In genomic region chr17:29686771-29687170, GRCm38 (mm10) we compare ENCODE assay signal across 24 mouse cellular contexts. TPM values are rescaled to one million over a fixed set of nuclear protein-coding genes. Genes with fewer than 3 reads are reported as not detected.
A peak's percentile ranks its signal among the peaks of the same experiment; 100 is the strongest.
DNase-seq lines count a peak whose midpoint lies in the region; ATAC-seq and TF ChIP-seq lines count a peak whose summit lies in the region.
"Had no signal": no experiment of that assay in that cellular context is flagged by ENCODE, and none has a peak within 500 bp of the region (broad histone marks: within the 10 kb centered on the region; RNA-seq: fewer than 3 reads in every experiment).

No protein-coding gene starts in this region.

- no peaks in the 10 kb centered on the region for H3K9me3 ChIP-seq in stomach, embryonic 15.5 days
- H3K9me3 ChIP-seq in stomach, postnatal 0 days (ENCODE audit: control insufficient read depth, low read length): no peaks in the 10 kb centered on the region
- H3K9me3 ChIP-seq in liver, embryonic 13.5 days (replicated peaks): no peaks in the 10 kb centered on the region
- H3K9me3 ChIP-seq: embryonic facial prominence, embryonic 13.5 days; hindbrain, embryonic 15.5 days; intestine, embryonic 15.5 days; kidney, embryonic 15.5 days; limb, embryonic 13.5 days; megakaryocyte, embryonic 14.5 days; neural tube, embryonic 12.5 days had no signal

- H3K9ac ChIP-seq in stomach, embryonic 15.5 days: no peak overlapping the region
- no peak overlapping the region for H3K9ac ChIP-seq in stomach, postnatal 0 days (ENCODE audit: low read length)
- H3K9ac ChIP-seq in liver, embryonic 13.5 days: peak overlapping the region; percentile 48
- H3K9ac ChIP-seq: embryonic facial prominence, embryonic 13.5 days; hindbrain, embryonic 15.5 days; intestine, embryonic 15.5 days; kidney, embryonic 15.5 days; limb, embryonic 13.5 days; lung, embryonic 14.5 days; neural tube, embryonic 12.5 days had no signal

- peaks cover 48% of the 10 kb centered on the region for H3K36me3 ChIP-seq in stomach, embryonic 15.5 days
- peaks cover 28% of the 10 kb centered on the region for H3K36me3 ChIP-seq in stomach, postnatal 0 days (ENCODE audit: control insufficient read depth, insufficient read depth, low read length)
- peaks cover 100% of the 10 kb centered on the region for H3K36me3 ChIP-seq in liver, embryonic 13.5 days

- 0 out of 2 replicates have a peak, but pooled peaks cover 3% of the 10 kb centered on the region for H3K4me1 ChIP-seq in stomach, embryonic 15.5 days
- no peaks in the 10 kb centered on the region for H3K4me1 ChIP-seq in stomach, postnatal 0 days (replicated peaks; ENCODE audit: control insufficient read depth, insufficient read depth)
- peaks cover 60% of the 10 kb centered on the region for H3K4me1 ChIP-seq in liver, embryonic 13.5 days (replicated peaks)
- H3K4me1 ChIP-seq: embryonic facial prominence, embryonic 13.5 days; hindbrain, embryonic 15.5 days; intestine, embryonic 15.5 days; limb, embryonic 13.5 days; neural tube, embryonic 12.5 days had no signal

- WGBS in stomach, embryonic 15.5 days: 93% methylated on average over 5 of the region's 5 CpGs
- 93% methylated on average over 5 of the region's 5 CpGs for WGBS in stomach, postnatal 0 days
- 51% methylated on average over 5 of the region's 5 CpGs for WGBS in liver, embryonic 13.5 days (ENCODE audit: insufficient replicate concordance)

- no peak overlapping the region for H3K27ac ChIP-seq in stomach, embryonic 15.5 days
- H3K27ac ChIP-seq in stomach, postnatal 0 days (replicated peaks): no peak overlapping the region
- H3K27ac ChIP-seq in liver, embryonic 13.5 days: peak overlapping the region; percentile 82
- H3K27ac ChIP-seq: embryonic facial prominence, embryonic 13.5 days; hindbrain, embryonic 15.5 days; intestine, embryonic 15.5 days; kidney, embryonic 15.5 days; limb, embryonic 13.5 days; neural tube, embryonic 12.5 days had no signal

- no peak overlapping the region for H3K4me2 ChIP-seq in stomach, embryonic 15.5 days
- H3K4me2 ChIP-seq in stomach, postnatal 0 days (replicated peaks; ENCODE audit: low read depth): no peak overlapping the region
- peak overlapping the region; percentile 28 for H3K4me2 ChIP-seq in liver, embryonic 13.5 days
- H3K4me2 ChIP-seq: embryonic facial prominence, embryonic 13.5 days; hindbrain, embryonic 15.5 days; intestine, embryonic 15.5 days; kidney, embryonic 15.5 days; limb, embryonic 13.5 days; lung, embryonic 14.5 days; neural tube, embryonic 12.5 days had no signal

- TF ChIP-seq EP300 in stomach, postnatal 0 days (optimal IDR thresholded peaks at IDR 0.05): no peak

- H3K4me3 ChIP-seq in stomach, embryonic 15.5 days (replicated peaks): no peak overlapping the region
- H3K4me3 ChIP-seq in stomach, postnatal 0 days (ENCODE audit: low read depth, low read length): no peak overlapping the region
- H3K4me3 ChIP-seq in liver, embryonic 13.5 days (replicated peaks): no peak overlapping the region
- H3K4me3 ChIP-seq: embryonic facial prominence, embryonic 13.5 days; hindbrain, embryonic 15.5 days; intestine, embryonic 15.5 days; kidney, embryonic 15.5 days; limb, embryonic 13.5 days; megakaryocyte, embryonic 14.5 days; neural tube, embryonic 12.5 days had no signal

- no peak for TF ChIP-seq CTCF in stomach, postnatal 0 days (IDR thresholded peaks at IDR 0.05; ENCODE audit: low read depth)

- no peaks in the 10 kb centered on the region for H3K27me3 ChIP-seq in stomach, embryonic 15.5 days (replicated peaks)
- H3K27me3 ChIP-seq in stomach, postnatal 0 days (ENCODE audit: control insufficient read depth, insufficient read depth, low read length): no peaks in the 10 kb centered on the region
- H3K27me3 ChIP-seq in liver, embryonic 13.5 days: no peaks in the 10 kb centered on the region
- H3K27me3 ChIP-seq: CH12.LX; embryonic facial prominence, embryonic 13.5 days; hindbrain, embryonic 15.5 days; intestine, embryonic 15.5 days; kidney, embryonic 15.5 days; limb, embryonic 13.5 days; megakaryocyte, embryonic 14.5 days; neural tube, embryonic 12.5 days had no signal

- no peak for DNase-seq in stomach, postnatal 0 days (ENCODE audit: low spot score)
- peak; percentile 60 for DNase-seq in c-Kit-positive CD71-positive TER-119-positive erythroid progenitor cells, embryonic 14.5 days (ENCODE audit: low spot score)
- peak; percentile 67 for DNase-seq in liver, embryonic 13.5 days
- DNase-seq in kidney, adult 8-10 months: no peak
- no peak for DNase-seq in thymus, postnatal 4 days
- no peak for DNase-seq in ovary, postnatal 36 days (ENCODE audit: low spot score)
- DNase-seq: adrenal gland, postnatal 14 days; B cell, adult 2 months; cerebellum, adult 11-12 months; kidney, postnatal 36 days; lung, embryonic 14.5 days; midbrain, embryonic 14.5 days; thymus, adult 18-20 months had no signal

- ATAC-seq in stomach, embryonic 15.5 days (ENCODE audit: insufficient read depth, low FRiP score, low read depth): peak; percentile 27; the same call in 1 of the 2 replicates
- no peak for ATAC-seq in stomach, postnatal 0 days (ENCODE audit: low FRiP score, low TSS enrichment)
- ATAC-seq in liver, embryonic 13.5 days (ENCODE audit: low read depth): peak; percentile 85
- peak; percentile 63 for ATAC-seq in megakaryocyte-erythroid progenitor cell, adult 5-6 weeks (replicated peaks; ENCODE audit: low FRiP score, low TSS enrichment, poor library complexity, severe bottlenecking)
- ATAC-seq: forebrain, embryonic 14.5 days; intestine, embryonic 15.5 days had no signal

RNA-seq across cellular contexts. Expression of gene Cmtr1, which starts 26.4 kb away (rescaled TPM):
- polyA plus RNA-seq in stomach, embryonic 15.5 days (2015; fragmentation: Nextera tagmentation; extraction: Ambion mirVana): 95.8 and 97.9 TPM in 2 replicates
- polyA plus RNA-seq in stomach, postnatal 0 days (2015; fragmentation: Nextera tagmentation; extraction: Ambion mirVana): 48.7 and 56.4 TPM in 2 replicates
- 77.2 and 91.4 TPM in 2 replicates for polyA plus RNA-seq in liver, embryonic 13.5 days (2015; fragmentation: Nextera tagmentation; extraction: Ambion mirVana)
- 44.7 and 73.5 TPM in 2 replicates for total RNA-seq in megakaryocyte-erythroid progenitor cell, adult 5-6 weeks (2014; fragmentation: Nextera tagmentation)
- total RNA-seq in megakaryocyte-erythroid progenitor cell, adult 5-6 weeks (2017): 135 and 166 TPM in 2 replicates

RNA-seq across cellular contexts. Expression of gene Ccdc167, which starts 30.1 kb away (rescaled TPM):
- 13.0 and 14.1 TPM in 2 replicates for polyA plus RNA-seq in stomach, embryonic 15.5 days (2015; fragmentation: Nextera tagmentation; extraction: Ambion mirVana)
- polyA plus RNA-seq in stomach, postnatal 0 days (2015; fragmentation: Nextera tagmentation; extraction: Ambion mirVana): 7.6 and 8.6 TPM in 2 replicates
- 7.4 and 7.7 TPM in 2 replicates for polyA plus RNA-seq in liver, embryonic 13.5 days (2015; fragmentation: Nextera tagmentation; extraction: Ambion mirVana)
- total RNA-seq in megakaryocyte-erythroid progenitor cell, adult 5-6 weeks (2014; fragmentation: Nextera tagmentation): 20.4 and 22.0 TPM in 2 replicates
- total RNA-seq in megakaryocyte-erythroid progenitor cell, adult 5-6 weeks (2017): 6.0 and 16.3 TPM in 2 replicates

Comparison
In these comparisons a context has a peak if more than half of its experiments do, and no peak if none do; other contexts are left out.
1. DNase-seq: peak in c-Kit-positive CD71-positive TER-119-positive erythroid progenitor cells, embryonic 14.5 days (single experiment) and liver, embryonic 13.5 days (single experiment); none in stomach, postnatal 0 days (single experiment), kidney, adult 8-10 months (0 of 2), thymus, postnatal 4 days (single experiment) and ovary, postnatal 36 days (single experiment).